Mouse (Mus musculus) C2C12 (cell line): Measurements from ENCODE around the gene Svbp.

Experiments used
- CEBPB ChIP-seq: IDR thresholded peaks from one replicate; pipeline ENCODE4 v1.6.1; 2011; ENCODE audit warnings: low read depth, mild to moderate bottlenecking, control low read depth, moderate library complexity
- CTCF ChIP-seq: IDR thresholded peaks from one replicate; pipeline ENCODE4 v1.5.1; 2011; ENCODE audit not compliant: control insufficient read depth, insufficient read depth, insufficient read length
- FOSL1 ChIP-seq: IDR thresholded peaks from one replicate; pipeline ENCODE4 v1.8.0; 2011; ENCODE audit warnings: mild to moderate bottlenecking, low read length; ENCODE audit not compliant: poor library complexity, insufficient read depth, severe bottlenecking
- MAX ChIP-seq: IDR thresholded peaks from one replicate; pipeline ENCODE4 v1.6.1; 2011; ENCODE audit warnings: mild to moderate bottlenecking, control low read depth
- MYOG ChIP-seq: IDR thresholded peaks from one replicate; pipeline ENCODE4 v1.6.1; 2011; ENCODE audit not compliant: control insufficient read depth, insufficient read length; ENCODE audit errors: extremely low read depth
- USF1 ChIP-seq: IDR thresholded peaks from one replicate; pipeline ENCODE4 v1.6.1; 2011; ENCODE audit warnings: low read depth, mild to moderate bottlenecking, control low read depth, moderate library complexity

DNA sequence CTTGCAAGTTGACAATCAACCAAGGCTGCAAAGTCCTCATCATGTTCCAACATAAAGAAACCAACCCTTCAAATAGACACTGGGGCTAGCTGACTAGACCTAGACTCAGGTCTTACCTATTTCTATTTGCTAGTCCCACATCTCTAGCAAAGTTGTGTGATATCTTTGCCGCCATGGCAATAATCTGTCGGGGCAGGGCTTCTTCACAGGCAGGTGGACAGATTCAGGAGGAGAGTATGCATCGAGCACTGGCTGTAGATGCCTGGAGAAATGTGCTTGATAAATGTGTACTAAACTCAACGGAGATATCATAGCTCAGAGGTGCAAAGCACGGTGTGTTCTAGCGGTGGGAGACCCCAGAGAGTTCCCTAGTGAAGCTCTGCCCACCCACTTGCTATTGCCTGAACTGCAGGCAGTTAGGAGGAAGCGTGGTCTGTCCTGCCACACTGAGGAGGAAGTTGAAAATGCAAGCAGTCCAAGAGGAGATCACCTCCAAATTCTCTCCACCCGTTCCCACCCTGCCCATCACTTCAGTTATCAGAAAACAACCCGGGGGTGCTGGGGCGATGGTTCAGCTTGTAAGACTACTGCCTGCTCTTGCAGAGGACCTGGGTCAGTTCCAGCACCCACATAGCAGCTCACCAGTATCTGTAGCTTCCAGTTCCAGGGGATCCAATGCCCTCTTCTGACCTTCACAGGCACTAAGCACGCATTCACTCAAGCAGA, 6.9 kb upstream of the Svbp start:
- TF ChIP-seq CTCF (no peak), MAX (no peak), CEBPB (no peak), USF1 (no peak), MYOG (no peak), FOSL1 (no peak)
